Mouse (Mus musculus) liver, embryonic 11.5 days (tissue): ENCODE results near the gene Ddit4. TPM values are rescaled to one million over a fixed set of nuclear protein-coding genes. Genes with fewer than 3 reads are reported as not detected.

Experiments
- ATAC-seq: fragments of 200-750 bp; cut with Nextera tagmentation; replicated peaks from 2 replicates; pipeline ENCODE4 v1.8.0; 2017; ENCODE audit warnings: moderate number of reproducible peaks, mild to moderate bottlenecking, moderate TSS enrichment, moderate library complexity; ENCODE audit not compliant: low FRiP score
- DNase-seq: peaks from one replicate; pipeline ENCODE4 v3.0.0-alpha.2; 2017; ENCODE audit warnings: low spot score
- H3K27ac ChIP-seq: fragments of 300-500 bp; sonication (generic); 2 replicates; pipeline ENCODE4 v1.5.1; 2014; ENCODE audit warnings: mild to moderate bottlenecking, low read depth, low read length, control low read depth
- H3K27me3 ChIP-seq: fragments of 300-500 bp; sonication (generic); replicated peaks from 2 replicates; pipeline ENCODE4 v1.6.1; 2014; ENCODE audit warnings: low read length, mixed read lengths; ENCODE audit not compliant: control insufficient read depth, insufficient read depth
- H3K36me3 ChIP-seq: fragments of 300-500 bp; sonication (generic); 2 replicates; pipeline ENCODE4 v1.6.1; 2014; ENCODE audit warnings: mild to moderate bottlenecking, low read length, moderate library complexity, mixed read lengths; ENCODE audit not compliant: control insufficient read depth, insufficient read depth
- H3K4me1 ChIP-seq: fragments of 300-500 bp; sonication (generic); replicated peaks from 2 replicates; pipeline ENCODE4 v1.6.1; 2014; ENCODE audit warnings: low read length, mixed read lengths; ENCODE audit not compliant: control insufficient read depth, insufficient read depth
- H3K4me2 ChIP-seq: fragments of 300-500 bp; sonication (generic); 2 replicates; pipeline ENCODE4 v1.6.1; 2014; ENCODE audit warnings: mild to moderate bottlenecking, control low read depth, moderate library complexity
- H3K4me3 ChIP-seq: fragments of 300-500 bp; sonication (generic); 2 replicates; pipeline ENCODE4 v1.5.1; 2014; ENCODE audit warnings: low read depth, low read length, control low read depth
- H3K9ac ChIP-seq: fragments of 300-500 bp; sonication (generic); 2 replicates; pipeline ENCODE4 v1.6.1; 2014; ENCODE audit warnings: low read depth, low read length, control low read depth
- H3K9me3 ChIP-seq: fragments of 300-500 bp; sonication (generic); 2 replicates; pipeline ENCODE4 v1.6.1; 2016; ENCODE audit warnings: low read length, inconsistent platforms, mixed read lengths; ENCODE audit not compliant: control insufficient read depth
- WGBS: fragments of 180-500 bp; shearing (Covaris S2); extraction: QIAGEN DNeasy Blood & Tissue Kit; methylation state at CpG from one replicate; pipeline ENCODE4 v1.1.7; 2014; 5-methylcytosine and 5-hydroxymethylcytosine counted together
- polyA plus RNA-seq: library from polyadenylated mRNA; unstranded; fragments of >200 nt; fragmentation: Nextera tagmentation; extraction: Ambion mirVana; gene quantifications from 2 replicates; pipeline ENCODE4 v1.2.1, GENCODE M21; 2014

The Ddit4 gene
- polyA plus RNA-seq, 1 experiment from 2014 or later = 4.3 TPM

- Histone ChIP-seq H3K27ac (no peak overlapping the region), H3K4me1 (peaks cover 46% of the 10 kb centered on the region), H3K9ac (0 out of 2 replicates have a peak overlapping the region, but pooled peaks have one; percentile 20), H3K36me3 (peaks cover 3% of the 10 kb centered on the region; the same call in 1 of the 2 replicates), H3K27me3 (no peaks in the 10 kb centered on the region), H3K4me3 (no peak overlapping the region), H3K4me2 (no peak overlapping the region), H3K9me3 (no peaks in the 10 kb centered on the region)
- DNase-seq (no peak), ATAC-seq (no peak)
- WGBS = 60% methylated on average over 7 of the region's 7 CpGs
These were observed 48.5 kb downstream of the Ddit4 start for GRCm38 (mm10) chr10:59903170-59903569.

DNA sequence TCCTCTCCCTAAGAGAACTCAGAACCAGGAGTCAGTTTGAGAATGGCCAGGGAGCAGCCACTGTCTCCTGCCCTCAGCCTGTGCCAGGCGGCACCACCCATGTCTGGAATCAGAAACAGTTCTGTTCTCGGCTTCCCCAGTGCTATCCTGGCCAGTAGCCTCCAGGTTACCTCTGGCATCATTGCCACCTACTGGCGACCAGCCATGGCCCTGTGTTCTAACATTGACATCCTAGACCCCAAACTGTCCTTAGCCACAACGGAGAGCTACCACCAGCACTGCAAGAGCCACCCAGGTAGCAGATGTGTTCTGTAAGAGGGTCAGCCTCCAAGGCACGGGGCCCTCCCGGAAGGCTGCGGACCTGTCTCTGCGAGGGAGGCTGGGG is 49.0 kb downstream of the Ddit4 start:
- H3K36me3 ChIP-seq = peaks cover 5% of the 10 kb centered on the region; the same call in 1 of the 2 replicates
- WGBS = 63% methylated on average over 8 of the region's 8 CpGs
- no peaks in the 10 kb centered on the region for H3K27me3 ChIP-seq
- no peak overlapping the region for H3K4me2 ChIP-seq
- H3K4me3 ChIP-seq = no peak overlapping the region
- peaks cover 45% of the 10 kb centered on the region for H3K4me1 ChIP-seq
- DNase-seq (no peak), ATAC-seq (no peak)
- no peak overlapping the region for H3K27ac ChIP-seq
- no peaks in the 10 kb centered on the region for H3K9me3 ChIP-seq
- 0 out of 2 replicates have a peak overlapping the region, but pooled peaks have one; percentile 20 for H3K9ac ChIP-seq

- Histone ChIP-seq H3K36me3 (peaks cover 7% of the 10 kb centered on the region; the same call in 1 of the 2 replicates), H3K9ac (no peak overlapping the region), H3K4me1 (peaks cover 43% of the 10 kb centered on the region), H3K4me2 (no peak overlapping the region), H3K4me3 (no peak overlapping the region), H3K27me3 (no peaks in the 10 kb centered on the region), H3K27ac (no peak overlapping the region), H3K9me3 (no peaks in the 10 kb centered on the region)
- DNase-seq = no peak
- WGBS = 79% methylated on average over 8 of the region's 8 CpGs
- ATAC-seq = no peak
These were observed 49.5 kb downstream of the Ddit4 start for GRCm38 (mm10) chr10:59901986-59902605.

GRCm38 (mm10) chr10:59901463-59901862 is 50.2 kb downstream of the Ddit4 start:
- Histone ChIP-seq H3K4me2 (no peak overlapping the region), H3K27ac (no peak overlapping the region), H3K4me1 (peaks cover 46% of the 10 kb centered on the region), H3K9ac (no peak overlapping the region), H3K36me3 (peaks cover 10% of the 10 kb centered on the region; the same call in 1 of the 2 replicates), H3K4me3 (no peak overlapping the region), H3K27me3 (no peaks in the 10 kb centered on the region), H3K9me3 (no peaks in the 10 kb centered on the region)
- WGBS = 81% methylated on average over 1 of the region's 1 CpGs
- no peak for DNase-seq
- ATAC-seq = no peak

- Histone ChIP-seq H3K9ac (no peak overlapping the region), H3K4me2 (no peak overlapping the region), H3K9me3 (no peaks in the 10 kb centered on the region), H3K4me1 (peaks cover 46% of the 10 kb centered on the region), H3K36me3 (peaks cover 15% of the 10 kb centered on the region), H3K4me3 (no peak overlapping the region), H3K27me3 (no peaks in the 10 kb centered on the region), H3K27ac (no peak overlapping the region)
- ATAC-seq (no peak), DNase-seq (no peak)
- WGBS = 43% methylated on average over 4 of the region's 4 CpGs
These were observed 50.7 kb downstream of the Ddit4 start for GRCm38 (mm10) chr10:59900939-59901338.

GRCm38 (mm10) chr10:59900174-59900435 is 51.5 kb downstream of the Ddit4 start:
- H3K36me3 ChIP-seq = peaks cover 20% of the 10 kb centered on the region
- no peak overlapping the region for H3K4me3 ChIP-seq
- H3K4me1 ChIP-seq = peaks cover 47% of the 10 kb centered on the region
- peak overlapping the region; percentile 95 for H3K27ac ChIP-seq
- DNase-seq (no peak), ATAC-seq (no peak)
- H3K4me2 ChIP-seq = peak overlapping the region; percentile 62
- no peaks in the 10 kb centered on the region for H3K9me3 ChIP-seq
- H3K9ac ChIP-seq = peak overlapping the region; percentile 34
- 67% methylated on average over 4 of the region's 4 CpGs for WGBS
- H3K27me3 ChIP-seq = no peaks in the 10 kb centered on the region

Other genes with a start within 250 kb of the Ddit4 start
- gene Micu1, start 249.4 kb downstream of the Ddit4 start, polyA plus RNA-seq = 40.8 and 46.4 TPM in 2 replicates
- 27.4 and 30.2 TPM in 2 replicates for gene Dnajb12, start 72.3 kb downstream of the Ddit4 start, polyA plus RNA-seq
- gene Ascc1, start 51.0 kb upstream of the Ddit4 start, polyA plus RNA-seq = 37.2 and 37.4 TPM in 2 replicates
- gene Anapc16, start 51.3 kb upstream of the Ddit4 start, polyA plus RNA-seq = 77.4 and 80.0 TPM in 2 replicates
- gene Spock2, start 154.4 kb upstream of the Ddit4 start, polyA plus RNA-seq = 0.44 and 0.52 TPM in 2 replicates